Mouse (Mus musculus): ENCODE results near the gene AI481877. TPM values are rescaled to one million over a fixed set of nuclear protein-coding genes. Genes with fewer than 3 reads are reported as not detected.

Gene AI481877
- total RNA-seq, 2 experiments from 2014 or later = not detected

DNA sequence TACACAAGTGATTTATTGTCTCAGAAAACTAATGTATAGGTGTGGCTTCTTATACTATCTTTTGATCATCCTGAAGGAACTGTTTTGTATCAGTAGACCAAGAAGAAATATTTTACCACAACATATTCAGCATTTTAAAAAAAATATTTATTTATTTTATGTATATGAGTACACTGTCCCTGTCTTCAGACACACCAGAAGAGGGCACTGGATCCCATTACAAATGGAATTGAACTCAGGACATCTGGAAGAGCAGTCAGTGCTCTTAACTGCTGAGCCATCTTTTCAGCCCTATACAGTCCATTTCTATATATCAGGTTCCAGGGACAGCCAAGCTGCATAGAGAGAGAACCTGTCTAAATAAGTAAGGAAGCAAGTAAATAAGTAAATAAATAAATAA, 15.2 kb downstream of the AI481877 start:
- DNase-seq = no peak

DNA sequence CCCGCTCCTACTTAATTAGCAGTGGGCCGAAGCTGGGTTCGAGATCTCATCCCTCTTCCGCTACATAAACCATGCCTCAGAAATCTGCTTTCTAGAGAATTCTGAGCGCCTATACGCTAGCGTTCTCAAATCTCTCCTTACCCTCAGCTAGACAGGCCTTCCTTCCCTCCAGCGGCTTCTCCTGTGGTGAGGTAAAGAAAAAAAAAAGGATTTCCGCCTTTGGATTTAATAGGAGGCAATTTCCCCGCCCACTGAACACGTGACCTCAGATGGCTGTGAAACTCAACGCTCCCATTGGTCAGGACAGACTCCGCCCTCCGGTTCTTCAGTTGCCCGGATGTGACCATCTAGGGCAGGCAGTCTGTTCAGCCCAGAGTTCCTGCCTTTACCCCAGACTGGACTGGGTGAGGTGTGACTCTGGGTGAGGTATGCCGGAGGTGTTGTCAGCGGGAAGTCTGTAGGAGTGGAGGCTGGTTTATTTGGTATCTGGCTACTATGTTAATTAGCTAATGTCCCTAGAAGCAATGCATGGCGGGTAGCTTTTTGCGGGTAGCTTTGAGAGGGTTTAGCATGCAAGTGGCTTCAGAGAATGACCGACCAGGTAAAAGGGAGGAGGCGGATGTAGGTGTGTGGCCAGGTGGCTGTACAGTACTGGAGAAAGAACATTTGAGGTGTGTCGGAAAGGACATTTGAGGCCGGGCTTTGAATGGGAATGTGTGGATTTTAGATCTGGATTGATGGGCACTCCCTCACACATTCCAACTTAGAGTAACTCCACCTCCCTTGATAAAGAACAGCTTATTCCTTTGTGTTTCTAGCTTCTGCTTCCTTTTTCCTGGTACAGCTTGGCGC, 20.9 kb downstream of the AI481877 start:
- DNase-seq = no peak

DNA sequence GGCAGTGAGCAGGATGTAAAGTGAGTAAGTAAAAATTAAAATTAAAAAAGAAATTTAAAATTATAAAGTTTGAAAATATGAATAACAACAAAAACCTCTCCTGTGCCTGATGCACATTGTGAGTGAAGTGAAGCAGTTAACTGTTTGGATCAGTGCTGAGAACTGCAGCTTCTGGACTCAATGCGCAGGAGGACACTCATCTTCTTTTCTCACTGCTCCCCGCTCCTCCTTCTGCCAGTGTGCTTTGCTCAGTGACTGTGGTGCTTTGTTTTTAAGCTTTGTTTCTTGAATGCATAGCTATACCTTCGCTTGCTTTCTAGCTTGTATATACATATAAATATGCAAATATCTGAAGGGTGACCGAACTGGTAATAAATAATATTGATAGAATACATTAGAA, 30.1 kb downstream of the AI481877 start:
- DNase-seq = no peak

DNA sequence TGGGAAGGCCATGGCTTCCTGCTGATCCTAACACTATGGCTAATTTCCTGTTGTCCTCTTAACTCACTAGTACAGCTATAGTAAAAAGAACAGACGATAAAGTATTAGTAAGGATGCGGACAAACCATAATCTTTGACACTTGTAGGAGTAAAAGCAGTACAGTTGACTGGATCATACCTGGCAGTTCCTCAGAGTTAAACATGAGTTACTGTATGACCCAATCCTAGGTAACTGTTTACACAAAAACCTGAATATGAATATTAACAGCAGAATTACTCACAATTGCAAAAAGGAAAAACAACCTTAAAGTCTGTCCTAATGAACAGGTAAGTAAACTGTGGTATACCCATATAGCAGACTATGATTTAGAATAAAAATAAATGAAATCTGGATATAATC, 30.9 kb downstream of the AI481877 start:
- no peak for DNase-seq

DNA sequence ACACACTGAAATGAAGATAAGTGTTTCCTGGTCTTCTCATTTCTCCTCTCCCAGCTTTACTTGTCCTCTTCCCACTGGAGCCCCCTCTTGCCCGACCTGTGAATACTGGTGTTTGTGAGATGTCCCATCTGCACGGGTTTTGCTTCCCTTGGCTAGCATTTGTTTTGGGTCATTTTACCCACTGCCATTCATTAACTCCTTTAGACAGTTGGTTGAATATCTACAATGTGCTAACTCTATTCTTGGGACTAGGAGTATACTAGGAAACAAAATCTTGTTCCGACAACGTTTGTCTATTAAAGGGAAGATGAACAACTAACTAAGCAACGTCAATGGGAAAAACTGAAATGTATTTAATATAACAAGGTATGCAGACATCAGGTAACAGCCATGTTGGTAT, 32.1 kb downstream of the AI481877 start:
- no peak for DNase-seq

DNA sequence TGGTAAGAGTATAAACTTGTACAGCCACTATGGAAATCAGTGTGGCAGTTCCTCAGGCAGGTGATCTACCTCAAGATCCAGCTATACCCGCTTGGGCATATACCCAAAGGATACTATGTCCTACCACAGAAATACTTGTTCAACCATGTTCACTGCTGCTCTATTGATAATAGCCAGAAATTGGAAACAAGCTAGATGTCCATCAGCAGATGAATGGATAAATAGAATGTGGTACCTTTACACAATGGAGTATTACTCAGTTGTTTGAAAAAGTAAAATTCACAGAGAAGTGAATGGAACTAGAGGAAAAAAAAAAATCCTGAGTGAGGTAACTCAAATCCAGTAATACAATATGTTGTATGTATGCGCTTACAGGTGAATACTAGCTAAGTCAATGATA, 34.6 kb downstream of the AI481877 start:
- DNase-seq = no peak

DNA sequence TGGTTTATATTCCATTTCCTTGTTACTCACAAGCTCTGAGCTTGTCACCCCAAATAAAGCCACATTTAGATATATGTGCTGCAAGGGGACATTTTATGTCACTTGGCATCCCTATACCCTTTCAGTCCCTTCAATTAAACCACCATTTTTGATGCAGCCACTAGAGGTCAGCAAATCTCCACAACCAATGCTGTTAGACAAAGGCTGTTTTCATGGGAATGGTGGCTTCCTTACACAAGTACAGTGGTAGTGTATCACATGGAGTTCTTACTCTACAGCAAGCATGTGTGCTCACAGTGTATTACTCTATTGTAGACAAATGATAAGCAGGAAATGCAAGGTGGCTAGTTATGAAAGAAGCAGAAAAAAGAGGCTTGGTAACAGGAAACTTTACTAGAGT, 42.4 kb downstream of the AI481877 start:
- DNase-seq = peak; percentile 59

DNA sequence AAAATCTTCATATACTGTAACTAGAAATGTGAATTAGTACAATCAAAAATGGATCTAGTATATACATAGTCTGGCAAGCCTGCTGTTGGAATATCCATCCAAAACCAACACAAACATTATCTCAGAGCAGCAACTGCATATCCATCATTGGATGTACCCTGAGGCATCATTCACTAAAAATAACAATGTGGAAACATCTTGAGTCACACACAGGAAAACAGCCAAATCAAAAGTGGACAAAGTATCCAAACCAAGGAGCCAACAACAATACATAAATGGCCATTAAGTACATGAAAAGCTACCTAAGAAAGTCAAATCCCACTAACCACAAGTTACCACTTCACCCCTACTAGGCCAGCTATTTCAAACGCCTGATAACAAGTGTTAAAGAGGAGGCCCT, 49.4 kb downstream of the AI481877 start:
- DNase-seq = no peak

DNA sequence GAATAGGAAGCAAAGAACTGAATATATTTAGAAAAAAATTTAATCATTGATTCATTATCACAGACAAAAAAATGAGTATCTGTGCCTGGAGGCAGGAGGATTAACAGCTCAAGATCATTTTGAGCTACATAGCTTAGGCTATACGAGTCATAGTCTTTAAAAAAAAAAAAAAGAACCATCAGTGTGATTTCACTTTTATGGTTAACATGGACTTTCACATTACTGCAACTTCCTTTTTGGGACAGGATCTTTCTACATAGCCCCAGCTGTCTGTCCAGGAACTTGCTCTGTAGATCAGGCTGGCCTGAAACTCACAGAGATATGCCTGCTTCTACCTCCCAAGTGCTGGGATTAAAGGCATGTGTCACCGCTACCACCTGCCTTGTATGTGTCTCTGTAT, 55.4 kb downstream of the AI481877 start:
- DNase-seq = no peak

DNA sequence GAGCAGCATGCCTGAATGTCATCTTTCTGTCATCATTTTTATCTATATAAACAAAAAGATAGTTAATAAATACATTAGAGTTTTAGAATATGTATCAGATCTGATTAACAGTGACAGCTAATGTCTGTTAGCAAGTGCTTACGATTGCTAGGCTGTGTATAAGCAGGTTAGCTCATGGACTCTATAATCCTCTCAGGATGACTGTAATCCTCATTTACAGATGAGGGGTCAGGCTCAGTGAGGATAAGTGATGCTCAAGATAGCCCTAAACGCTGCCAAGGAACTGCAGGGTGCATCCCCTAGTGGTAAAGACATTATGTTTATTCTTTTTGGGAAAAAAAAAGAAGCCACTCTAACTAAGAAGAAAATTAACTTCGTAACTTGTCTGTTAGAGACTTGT, 69.5 kb downstream of the AI481877 start:
- no peak for DNase-seq

DNA sequence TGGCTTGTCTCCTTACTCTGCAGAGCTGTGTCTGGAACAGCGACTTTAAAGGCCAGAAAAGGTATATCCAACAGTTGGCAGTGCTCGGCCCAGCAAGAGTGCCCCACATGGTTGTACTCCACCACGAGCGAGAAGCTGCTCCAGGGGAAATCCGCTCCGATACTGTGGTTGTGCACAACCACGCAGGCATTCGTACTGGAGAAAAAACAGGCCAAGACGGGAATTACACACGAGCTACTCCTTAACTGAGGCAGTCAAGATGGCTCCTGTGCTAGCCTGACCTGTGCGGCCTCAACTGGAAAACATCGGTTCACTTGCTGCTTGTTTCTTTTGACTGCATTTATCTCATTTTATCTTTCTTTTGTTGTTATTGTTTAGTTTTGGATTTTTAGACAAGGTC, 76.3 kb downstream of the AI481877 start:
- no peak for DNase-seq

DNA sequence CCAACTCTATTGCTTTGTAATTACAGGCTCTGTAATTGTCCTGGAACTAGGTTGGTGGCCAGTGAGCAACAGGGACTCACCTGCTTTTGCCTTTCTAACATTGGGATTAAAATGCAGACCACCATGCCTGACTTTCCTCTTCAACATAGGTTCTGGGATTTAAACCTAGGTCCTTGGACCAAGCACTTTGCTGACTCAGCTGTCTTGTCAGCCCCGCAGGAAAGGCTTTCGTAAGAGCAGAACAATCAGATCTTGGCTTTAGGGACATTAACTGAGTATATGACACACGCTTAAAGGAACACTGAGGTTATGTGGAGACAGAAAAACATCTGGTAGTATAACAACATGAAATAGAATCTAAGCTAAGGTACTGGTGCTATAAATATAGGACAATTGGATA, 80.9 kb downstream of the AI481877 start:
- no peak for DNase-seq

DNA sequence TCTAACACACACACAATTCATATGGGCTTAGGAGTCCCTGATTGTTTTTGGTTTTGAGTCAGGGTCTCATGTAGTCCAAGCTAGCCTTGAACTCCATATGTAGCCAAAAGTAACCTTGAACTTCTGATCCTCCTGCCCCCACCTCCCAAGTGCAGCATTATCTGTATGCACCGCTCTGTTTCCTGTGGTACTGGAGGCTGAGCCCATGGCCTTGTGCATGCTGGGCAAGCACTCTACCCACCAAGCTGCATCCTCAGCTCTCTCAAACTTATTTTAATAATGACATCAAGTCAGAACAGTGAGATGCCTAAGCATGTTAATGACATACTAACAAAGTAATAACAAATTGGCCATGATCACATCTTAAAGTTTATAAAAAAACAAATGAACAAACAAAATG, 87.7 kb downstream of the AI481877 start:
- no peak for DNase-seq

DNA sequence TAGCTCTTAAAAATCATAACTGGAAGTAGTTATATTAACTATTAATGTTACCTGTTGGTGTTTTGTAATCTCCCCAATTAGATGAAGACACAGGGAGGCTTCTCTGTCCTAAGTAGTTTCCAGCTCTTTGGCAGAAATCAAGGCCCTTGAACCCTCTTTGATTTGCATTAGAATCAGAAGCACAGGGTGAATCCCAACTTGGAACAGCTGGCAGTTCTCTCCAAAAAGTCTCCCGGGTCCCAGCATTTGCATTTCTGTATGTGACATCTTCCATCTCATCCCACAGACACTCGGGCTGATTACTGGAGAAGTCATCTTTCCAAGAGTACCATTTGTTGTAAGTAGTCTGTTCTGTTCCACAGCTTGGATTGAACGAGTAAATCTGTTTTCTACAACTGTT, 91.6 kb downstream of the AI481877 start:
- no peak for DNase-seq

DNA sequence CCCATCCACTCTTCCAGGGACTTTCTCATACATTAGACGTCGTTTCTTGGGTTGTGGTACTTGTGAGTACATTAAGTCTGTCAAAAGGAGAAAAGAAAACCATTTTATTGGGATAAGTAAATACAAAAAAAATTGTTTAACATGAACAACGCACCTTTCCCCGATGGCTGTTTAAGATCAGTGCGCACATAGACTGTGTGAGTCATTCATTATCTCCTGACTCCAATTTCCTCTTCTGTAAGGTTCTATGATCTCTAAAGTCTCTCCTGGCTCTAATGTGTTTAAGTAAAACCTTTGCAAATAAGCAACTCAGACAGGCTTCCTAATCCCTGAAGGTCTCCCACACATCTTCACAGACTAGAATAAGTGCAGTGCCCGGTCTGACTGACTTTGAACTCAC, 94.9 kb downstream of the AI481877 start:
- no peak for DNase-seq

DNA sequence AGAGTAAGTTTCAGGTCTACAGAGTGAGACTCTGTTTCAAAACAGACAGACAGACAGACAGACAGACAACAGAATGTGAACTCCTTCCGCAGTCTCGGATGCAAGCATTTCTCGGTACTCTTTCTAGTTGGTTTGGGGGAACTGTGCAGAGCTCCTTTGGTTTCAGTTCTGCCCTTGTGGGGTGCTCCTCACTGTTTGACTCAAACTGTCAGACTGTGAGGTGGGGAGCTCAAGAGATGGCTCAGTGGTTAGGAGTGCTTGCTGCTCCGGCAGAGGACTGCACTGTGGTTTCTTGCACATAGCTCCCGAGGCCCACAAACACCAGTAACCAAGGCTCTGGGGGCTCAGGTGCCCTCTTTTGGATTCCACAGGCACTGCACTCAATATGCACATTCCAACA, 95.7 kb downstream of the AI481877 start:
- DNase-seq = no peak

DNA sequence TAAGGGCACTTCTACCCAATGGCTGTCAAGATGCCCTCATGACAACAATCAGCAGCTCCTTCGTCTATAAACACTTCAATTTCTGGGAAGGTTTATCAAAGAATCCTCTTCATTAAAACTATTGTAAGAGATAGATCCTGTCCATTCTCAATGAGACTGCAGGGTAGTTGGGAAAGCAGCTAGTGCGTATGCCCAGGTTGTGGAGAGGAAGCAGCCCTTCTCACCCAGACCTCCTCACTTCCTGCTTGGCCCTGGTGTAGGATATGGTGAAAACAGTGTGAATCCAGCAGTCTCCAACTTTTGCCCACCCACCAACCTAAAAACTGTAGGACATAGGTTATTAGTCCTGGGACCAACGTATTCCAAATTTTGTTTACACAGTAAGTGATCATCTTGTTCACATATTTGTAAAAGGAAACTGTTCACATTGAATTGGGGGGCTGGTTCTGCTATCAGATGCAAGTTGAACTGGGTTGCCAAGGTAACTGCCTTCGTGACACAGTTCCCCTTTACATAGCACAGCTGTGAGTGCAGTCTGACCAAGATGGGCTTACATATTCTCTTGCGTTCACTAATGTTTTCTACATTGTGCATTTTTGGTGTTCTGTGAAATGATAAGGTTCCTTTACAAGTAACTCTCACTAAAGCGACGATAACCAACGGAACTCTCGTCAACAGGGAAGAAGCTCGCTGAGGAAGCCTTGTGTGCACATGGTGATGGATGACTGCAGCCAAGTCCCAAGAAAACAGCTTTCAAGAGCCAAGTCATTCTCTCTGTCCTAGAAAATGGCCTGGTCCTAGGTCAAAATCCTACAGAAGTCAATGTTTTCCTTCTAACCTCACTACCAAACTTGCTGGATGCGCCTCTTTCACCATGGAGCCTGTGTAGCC, 98.1 kb downstream of the AI481877 start:
- DNase-seq = no peak

DNA sequence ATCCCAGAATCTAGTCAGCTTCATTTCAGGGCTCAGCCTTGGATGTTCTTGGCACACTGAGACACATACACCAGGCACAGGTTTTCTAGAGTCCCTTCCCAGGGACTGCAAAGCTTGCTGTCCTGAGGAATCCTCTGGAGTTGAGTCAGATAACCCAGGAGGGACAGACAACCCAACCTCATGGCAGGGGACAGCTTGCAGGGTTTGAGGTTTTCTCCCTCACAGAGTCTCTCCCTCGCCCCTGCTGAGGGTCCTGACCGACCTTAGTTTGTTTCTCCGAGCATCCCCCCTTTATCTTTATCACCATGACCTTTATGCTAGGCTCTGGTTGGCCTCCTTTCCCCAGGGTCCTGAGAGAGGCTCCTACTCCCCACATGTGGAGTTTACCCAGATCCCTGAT, 101.3 kb downstream of the AI481877 start:
- no peak for DNase-seq

DNA sequence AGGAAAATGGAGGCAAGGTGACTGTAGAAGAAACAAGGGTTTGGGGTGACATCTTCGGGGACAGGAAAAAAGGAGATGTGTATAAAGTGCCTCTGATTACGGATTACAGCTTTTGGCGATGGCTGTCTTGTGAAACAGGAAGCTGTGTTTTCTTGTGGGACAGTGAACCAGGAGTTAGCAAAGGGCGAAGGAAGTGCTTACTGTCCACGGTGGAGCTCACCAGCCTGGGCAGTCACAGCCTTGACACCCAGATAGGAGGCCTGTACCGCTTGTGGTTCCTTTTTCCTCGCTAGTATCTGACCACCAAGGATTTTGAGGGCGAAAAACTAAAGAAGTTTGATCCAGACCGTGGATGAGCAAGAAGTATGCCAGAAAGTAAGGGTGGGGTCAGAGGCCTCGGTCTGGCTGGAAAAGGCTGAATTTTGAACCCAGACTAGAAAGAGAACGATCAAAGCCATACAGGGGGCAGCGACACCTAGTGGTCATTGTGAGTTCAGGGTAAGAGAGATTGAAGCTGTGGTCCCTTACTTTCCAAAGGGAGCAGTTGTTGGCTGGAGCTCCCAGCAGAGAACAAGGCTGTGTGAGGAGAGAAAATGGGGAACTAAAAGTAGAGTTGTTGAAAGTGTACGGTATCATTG, 102.2 kb downstream of the AI481877 start:
- peak; percentile 71 for DNase-seq

DNA sequence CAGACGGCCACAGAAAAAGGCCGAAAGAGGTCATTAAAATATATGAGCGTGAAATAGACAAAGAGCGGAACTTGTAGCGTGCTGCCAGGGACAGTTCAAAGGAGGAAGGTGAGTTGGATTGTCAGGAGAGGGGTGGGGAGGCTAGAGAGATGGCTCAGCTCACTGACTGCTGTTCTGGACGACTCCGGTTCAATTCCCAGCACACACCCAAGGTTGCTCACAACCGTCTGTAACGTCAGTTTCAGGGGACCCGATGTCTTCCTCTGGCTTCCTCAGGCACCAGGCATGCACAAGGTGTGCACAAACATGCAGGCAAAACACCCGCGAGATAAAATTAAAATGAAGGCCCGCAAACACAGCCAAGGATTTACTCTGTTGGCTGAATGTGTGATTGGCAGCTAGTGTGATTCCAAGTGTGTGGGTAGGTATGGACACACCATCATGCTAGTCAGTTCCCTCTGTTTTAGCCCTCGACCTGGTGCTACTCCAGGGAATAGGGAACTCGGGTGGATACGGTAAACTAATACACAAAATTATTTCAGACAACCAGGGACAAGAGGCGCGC, 102.9 kb downstream of the AI481877 start:
- DNase-seq = no peak

DNA sequence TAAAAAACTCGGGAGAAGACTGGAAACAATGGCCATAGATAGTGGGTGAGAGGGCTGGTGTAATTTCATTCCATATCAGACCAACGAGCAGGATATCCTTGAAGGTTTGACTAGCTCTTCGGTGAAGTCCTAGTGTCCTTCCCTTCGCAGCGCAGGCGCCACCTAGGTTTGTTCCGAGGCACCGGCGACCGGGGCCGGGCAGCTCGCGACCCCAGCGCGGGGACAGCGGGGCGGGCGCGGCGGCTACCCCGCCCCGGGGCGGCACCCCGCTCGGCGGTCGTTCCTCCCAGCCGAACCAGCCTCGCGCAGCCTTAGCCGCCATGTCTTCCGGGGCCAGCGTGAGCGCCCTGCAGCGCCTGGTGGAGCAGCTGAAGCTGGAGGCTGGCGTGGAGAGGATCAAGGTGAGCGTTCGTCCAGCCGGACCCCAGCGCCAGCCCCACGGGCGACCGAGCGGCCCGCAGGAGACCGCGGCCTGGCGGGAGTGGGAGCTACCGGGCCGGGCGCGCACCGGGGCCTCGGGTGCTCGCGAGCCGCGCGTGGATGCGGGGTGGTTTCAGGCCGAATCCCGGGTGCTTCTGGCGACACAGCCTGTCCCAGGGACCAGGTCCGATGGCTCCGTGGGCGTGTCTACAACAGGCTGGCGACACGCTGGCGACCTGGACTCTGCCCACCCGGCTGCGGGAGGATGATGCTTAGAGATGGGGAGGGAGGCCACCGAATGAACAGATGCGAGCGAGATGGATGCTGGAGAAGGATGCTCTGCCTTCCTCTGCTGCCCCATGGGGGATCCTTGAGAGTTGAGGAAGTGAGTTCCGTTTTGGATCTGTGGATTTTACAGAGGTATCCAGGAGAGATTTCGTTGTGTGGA, 103.6 kb downstream of the AI481877 start, which contains the start of gene Gng10:
Gene Gng10 (plus strand): TSS at position 171 of the 868 bp plus-strand sequence.
- peak; percentile 71 for DNase-seq
